Mouse (Mus musculus) spleen, postnatal 36 days (tissue): ENCODE measurements around the gene Qk.

Experiments
- DNase-seq, 2 experiments: peaks; one replicate each; pipeline ENCODE4 v3.0.0; 2022; ENCODE audit warnings: low spot score in 2 of 2, mixed read lengths in 1 of 2

Gene Qk

DNA sequence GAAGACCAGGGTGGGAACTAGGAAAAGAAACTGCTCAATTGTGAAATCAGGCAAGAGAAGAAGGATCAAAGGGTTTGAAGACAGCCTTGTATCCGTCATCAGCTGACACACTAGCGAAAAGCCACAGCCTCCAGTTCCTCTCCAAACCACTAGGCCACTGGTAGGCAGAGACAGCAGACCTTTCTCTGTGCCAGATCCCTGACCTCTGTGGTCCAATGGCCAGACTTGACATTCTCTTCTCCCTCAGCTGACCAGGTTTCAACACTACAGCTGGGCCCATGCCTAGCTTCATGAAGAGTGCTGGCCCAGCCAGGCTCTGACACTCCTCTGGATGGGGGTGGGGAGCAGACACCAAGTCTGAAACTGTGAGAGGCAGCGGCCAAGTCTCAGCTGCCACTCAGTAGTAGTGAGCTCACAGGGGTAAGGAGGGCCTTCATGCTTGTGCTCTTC lies 7.0 kb upstream of the Qk start:
- peak; percentile 8 to 14 for DNase-seq

GRCm38 (mm10) chr17:10325921-10326320 lies 6.3 kb upstream of the Qk start:
- no peak for DNase-seq

- DNase-seq = no peak
Measured at GRCm38 (mm10) chr17:10321754-10322153, 2.1 kb upstream of the Qk start.

- DNase-seq = no peak
Measured at GRCm38 (mm10) chr17:10321092-10321491, 1.4 kb upstream of the Qk start.

- no peak for DNase-seq
Measured at GRCm38 (mm10) chr17:10320456-10320790, 769 bp upstream of the Qk start.

- DNase-seq = no peak
Measured at GRCm38 (mm10) chr17:10319431-10319684, 296 bp downstream of the Qk start.

GRCm38 (mm10) chr17:10318561-10319430 lies 858 bp downstream of the Qk start:
- peak; percentile 73 to 76 for DNase-seq

- peak; percentile 68 to 75 for DNase-seq
Measured at GRCm38 (mm10) chr17:10317981-10318551, 1.6 kb downstream of the Qk start.

DNA sequence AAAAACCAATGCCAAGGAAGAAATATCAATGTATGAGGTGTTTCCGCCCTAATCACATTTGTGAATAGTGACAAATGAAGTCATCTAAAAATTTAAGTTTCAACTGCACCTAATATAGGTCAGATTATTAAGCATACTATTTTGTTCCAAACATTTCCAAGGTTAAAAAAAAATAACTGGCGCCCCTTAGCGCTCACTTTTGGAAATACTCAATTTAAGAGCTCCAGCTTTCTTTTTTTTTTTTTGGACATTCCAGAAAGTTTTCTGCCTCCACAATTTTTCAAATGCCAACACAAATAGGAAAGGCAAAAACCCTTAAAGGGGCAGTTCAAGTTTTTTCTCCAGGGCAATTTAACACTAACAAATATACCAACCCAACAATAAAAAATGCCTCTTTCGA lies 2.5 kb downstream of the Qk start:
- peak in 1 of 2 experiments; percentile 52 for DNase-seq

DNA sequence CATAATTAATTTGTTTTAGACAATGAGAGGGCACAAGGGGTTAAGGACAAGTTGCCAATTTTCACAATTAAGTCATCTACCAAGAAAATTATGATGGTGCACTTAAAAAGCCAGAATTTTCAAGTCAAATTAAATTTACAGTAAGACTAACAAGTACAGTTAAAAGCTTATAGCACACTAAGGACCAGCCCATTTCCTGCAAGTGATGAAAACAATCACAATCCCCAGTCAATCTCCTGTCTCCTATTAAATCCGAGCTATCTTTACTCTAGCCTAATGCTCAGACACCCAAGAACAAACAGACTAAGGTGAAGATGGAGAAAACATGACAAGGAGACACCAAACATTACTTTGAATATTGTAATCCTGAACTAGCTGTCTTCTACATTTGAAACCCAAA lies 3.2 kb downstream of the Qk start:
- DNase-seq = no peak

- no peak for DNase-seq
Measured at GRCm38 (mm10) chr17:10310046-10310445, 9.6 kb downstream of the Qk start.

GRCm38 (mm10) chr17:10309135-10309623 lies 10.5 kb downstream of the Qk start:
- no peak for DNase-seq

GRCm38 (mm10) chr17:10306424-10306823 lies 13.2 kb downstream of the Qk start:
- no peak for DNase-seq

- DNase-seq = no peak
Measured at GRCm38 (mm10) chr17:10304001-10304400, 15.7 kb downstream of the Qk start.

DNA sequence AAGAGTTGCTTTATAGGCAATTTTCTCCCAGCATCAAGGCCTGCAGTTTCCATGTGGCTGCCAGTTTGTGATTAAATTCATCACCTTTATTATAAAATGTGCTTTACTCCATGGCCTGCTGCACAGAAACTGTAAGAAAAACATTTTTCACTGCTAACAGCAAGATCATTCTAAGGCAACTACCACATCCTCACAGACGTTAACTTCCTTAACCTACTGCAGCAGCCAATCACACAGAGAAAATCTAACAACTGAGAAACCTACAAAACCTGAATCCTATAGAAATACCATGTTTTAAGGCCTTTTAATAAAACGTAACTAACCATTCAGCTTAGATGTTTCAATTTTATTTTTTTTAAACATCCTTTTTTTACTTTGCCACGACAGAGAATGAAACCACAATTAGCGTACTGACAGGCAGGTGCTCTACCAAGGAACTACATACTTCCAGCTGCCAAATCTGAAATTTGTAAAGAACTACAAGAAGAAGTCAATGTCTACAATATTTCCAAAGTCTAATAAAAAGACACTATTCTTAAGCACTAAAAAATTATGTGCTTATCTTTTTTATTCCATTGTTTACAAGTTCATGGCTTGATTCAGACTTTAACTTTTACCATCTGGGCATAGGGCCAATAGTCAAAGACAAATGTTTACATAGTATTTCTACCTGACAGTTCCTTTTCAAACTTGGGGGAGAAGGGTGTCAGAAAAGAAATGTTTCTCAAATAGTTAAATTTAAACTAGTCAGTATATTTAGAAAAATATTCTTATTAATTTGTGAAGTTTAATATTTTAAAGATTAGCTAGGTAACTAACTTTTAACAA lies 18.5 kb downstream of the Qk start:
- no peak for DNase-seq

DNA sequence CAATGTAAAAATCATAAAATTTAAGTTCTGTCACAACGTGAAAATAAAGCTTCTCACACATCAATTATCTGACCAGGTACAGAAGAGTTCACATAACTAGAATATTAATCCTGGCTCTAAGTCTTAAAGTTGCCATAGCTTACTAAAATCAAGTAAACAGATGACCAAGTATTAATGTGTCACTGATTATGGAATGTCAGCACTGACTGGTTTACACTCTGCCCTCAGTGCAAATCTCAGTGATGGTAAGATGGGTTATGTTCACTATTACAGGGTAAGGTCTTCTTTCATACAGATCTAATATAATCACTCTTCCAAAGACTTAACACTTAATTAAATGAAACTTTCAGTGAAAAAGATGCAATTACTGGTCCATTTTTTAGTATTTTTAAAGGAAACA lies 20.3 kb downstream of the Qk start:
- no peak for DNase-seq

DNA sequence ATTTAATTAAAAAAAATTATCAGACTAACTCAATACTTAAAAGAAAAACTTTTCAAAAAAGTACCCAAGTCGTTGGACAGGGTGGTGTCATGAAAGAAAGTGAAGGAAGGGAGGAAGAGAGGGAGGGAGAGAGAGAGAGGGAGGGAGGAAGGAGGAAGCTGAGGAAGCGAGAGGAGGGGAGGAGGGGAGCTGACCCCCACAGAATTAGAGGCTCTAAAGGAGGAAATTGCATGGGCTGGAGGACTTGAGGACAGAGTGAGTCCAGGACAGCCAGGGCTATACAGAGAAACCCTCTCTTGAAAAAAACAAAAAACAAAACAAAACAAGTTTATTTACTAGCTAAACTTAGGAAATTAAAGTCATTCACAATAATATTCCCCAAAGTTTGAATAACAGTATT lies 27.1 kb downstream of the Qk start:
- DNase-seq = no peak

GRCm38 (mm10) chr17:10284772-10285171 lies 34.9 kb downstream of the Qk start:
- no peak for DNase-seq

DNA sequence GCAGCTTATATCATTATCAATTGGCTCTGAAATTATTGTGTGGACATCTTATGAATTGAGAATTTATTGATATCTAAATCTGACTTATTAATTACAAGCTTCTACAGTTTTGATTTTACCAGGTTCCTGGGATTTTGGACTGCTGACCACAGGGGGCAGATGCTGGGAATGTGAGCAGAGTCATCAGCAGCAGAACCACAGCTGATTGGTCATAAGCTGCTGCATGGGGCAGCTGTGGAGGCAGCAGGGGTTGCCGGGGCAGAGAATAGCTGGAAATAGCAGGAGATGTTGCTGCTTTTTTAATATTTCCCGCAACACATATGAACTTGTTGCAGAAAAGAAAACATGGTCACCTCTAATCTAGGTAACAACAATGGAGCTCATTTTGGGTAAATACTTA lies 40.1 kb downstream of the Qk start:
- DNase-seq = no peak

GRCm38 (mm10) chr17:10269518-10269917 lies 50.1 kb downstream of the Qk start:
- no peak for DNase-seq

- DNase-seq = no peak
Measured at GRCm38 (mm10) chr17:10268468-10268867, 51.2 kb downstream of the Qk start.

- no peak for DNase-seq
Measured at GRCm38 (mm10) chr17:10266207-10266606, 53.4 kb downstream of the Qk start.
